Mouse (Mus musculus): Measurements from ENCODE around the gene Dclk2.

Dclk2 gene

DNA sequence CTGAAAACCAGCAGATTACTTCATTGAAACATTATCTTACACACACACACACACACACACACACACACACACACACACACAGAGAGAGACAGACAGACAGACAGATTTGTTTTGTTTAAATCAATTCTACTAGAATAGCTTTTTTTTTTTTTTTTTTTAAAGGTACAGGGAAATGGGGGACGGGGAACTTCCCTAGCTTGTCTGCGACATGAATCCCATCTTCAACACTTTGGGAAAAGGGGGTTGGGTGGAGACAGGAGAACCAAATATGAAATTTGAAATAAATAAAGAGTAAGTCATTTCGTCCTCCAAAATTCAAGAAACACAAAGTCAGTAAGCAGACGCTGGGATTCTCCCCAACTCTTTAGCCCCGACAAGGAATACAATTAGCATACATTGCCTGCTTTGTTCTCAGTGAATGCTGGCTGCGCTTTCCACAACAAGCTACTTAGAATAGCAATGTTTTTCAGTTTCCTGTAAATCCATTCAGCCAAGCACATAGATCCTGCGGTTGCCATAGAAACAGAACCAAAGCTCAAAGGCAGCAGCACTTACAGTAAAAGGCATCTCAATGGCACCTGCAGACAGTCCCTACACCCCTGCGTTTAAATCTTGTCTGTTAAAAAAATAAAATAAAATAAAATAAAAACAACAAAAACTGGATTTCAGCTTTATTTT is 75.7 kb downstream of the Dclk2 start:
- no peak for DNase-seq (ENCODE audit: low spot score)

DNA sequence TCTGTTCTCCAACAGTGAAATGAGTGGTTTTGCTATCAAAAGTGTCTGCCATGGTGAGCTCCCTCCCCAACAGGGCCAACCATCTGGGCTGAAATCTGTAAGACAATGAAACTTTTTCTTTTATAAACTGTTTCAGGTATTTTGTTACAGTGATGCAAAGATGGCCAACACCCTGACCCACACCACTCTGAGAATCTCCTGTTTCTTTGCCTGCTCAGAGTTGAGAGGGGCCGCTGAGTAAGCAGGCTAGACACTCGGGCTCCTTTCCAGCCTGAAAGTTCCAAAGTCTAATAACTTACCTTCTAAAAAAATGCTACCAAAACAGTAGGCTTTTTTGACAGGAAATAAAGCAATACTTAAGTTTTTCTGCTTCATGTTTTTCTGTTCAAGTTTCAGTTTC is 78.2 kb downstream of the Dclk2 start:
- DNase-seq (ENCODE audit: low spot score), result no peak

DNA sequence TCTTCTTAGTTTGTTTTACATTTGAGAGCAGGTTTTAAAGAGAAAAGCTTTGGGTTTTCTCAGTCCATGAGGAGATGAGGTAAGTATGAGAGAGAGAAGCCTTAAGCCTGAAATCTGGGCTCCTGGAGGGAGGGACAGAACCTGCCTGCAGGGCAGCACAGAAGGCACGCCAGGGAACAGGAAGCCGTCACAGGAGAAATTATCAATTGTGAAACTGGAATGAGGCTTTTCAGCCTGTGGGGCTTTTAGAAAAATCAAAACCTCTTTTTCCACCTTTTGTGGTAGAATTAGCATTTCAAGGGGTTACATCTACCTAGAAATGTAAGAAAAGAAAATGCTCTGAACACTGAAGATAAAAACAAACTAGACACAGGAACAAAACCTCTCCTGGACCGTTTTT is 81.0 kb downstream of the Dclk2 start:
- no peak for DNase-seq (ENCODE audit: low spot score)

DNA sequence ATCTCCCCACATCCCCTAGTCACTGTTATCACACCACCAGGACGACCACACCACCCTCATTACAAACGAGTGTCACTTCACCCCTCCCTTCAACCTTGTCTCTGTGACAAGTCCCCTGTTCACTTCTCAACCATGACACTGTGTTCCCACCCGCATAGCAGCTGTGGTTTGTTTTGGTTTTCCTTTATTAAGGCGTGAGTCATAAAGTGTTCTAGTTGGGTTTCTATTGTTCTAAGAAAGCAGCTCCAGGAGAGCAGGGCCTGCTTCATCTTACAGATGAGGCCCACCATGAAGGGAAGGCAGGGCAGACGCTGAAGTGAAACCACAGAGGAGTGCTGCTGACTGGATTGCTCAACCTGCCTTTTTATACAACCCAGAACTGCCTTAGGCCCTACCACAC is 83.3 kb downstream of the Dclk2 start:
- no peak for DNase-seq (ENCODE audit: low spot score)

DNA sequence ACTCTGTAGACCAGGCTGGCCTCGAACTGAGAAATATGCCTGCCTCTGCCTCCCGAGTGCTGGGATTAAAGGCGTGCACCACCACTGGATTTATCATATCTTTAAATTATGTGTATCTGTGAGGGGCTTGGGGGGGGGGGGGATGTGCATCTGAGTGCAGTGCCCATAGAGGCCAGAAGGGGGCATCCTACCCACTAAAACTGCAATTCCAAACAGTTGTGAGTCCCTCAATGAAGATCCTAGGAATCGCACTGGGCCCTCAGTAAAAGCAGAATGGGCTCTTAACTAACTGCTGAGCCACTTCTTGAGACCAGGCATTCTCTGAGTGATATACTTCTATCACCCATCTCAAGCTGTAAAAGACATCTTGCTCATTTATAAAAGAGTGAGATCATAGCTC is 85.5 kb downstream of the Dclk2 start:
- no peak for DNase-seq (ENCODE audit: low spot score)

DNA sequence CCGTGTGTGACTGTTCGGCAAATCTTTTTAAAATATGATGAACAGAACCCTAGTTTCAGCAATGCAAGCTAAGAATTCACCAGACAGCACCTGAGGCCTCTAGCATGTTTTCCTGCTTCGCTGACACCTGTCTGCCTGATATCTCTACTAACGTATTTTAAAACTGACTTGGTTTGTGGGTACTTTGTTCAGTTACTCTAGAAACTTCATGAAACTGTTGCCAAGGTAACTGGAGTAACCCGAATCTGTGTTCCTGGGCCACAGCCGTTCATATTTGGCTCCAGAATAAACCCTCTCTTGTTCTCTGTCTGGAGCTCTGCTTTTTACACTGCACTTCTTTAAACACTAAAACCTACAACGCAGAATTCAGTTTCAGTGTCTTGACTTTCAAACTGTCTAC is 86.3 kb downstream of the Dclk2 start:
- no peak for DNase-seq (ENCODE audit: low spot score)

DNA sequence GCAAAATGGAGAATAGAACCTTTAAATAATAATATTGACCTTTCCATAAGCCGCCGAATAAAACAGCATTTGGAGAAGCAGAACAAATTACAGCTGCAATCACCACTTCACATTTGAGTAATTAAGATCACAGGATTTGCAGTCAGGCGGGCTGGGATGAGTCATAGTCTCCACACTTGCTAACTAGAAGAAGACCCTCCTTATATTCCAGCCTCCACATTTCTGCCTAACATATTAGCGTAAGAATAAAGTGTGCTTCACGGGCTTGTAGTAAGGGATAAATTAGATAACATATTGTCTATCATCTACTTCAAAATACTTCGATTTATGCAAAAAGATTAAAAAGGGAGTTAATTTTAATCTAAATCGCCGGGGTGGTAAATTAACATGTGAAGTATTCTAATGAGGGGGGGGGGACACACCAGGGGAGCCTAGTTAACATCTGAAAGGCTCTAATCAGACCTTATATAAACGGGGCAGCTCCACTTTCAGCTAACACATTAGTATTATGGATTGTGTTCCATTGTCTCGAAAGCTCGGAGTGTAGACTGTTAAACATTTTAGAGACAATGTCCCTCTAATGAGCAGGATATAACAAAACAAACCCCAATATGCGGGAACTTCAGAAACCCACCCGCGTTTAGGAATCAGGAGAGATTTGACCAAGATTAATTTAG is 87.9 kb downstream of the Dclk2 start:
- DNase-seq (ENCODE audit: low spot score), result no peak

DNA sequence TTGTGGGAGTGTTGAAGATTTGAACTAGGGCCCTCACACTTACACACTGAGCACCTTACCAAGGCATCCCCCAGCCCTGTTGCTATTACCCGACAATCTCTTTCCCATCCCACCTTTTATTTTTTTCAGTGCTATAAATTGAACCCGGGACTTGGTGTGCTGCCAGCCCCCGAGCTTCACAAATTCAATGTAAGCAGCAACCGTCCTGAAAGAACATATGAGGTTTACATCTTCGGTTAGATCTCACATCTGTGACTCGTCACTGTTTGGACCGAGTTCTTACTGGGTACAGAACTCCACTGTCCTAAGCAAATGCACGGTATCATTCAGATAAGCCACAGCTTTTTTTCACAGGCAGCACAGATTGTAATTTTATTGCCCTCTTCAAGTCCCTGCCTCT is 88.5 kb downstream of the Dclk2 start:
- no peak for DNase-seq (ENCODE audit: low spot score)

DNA sequence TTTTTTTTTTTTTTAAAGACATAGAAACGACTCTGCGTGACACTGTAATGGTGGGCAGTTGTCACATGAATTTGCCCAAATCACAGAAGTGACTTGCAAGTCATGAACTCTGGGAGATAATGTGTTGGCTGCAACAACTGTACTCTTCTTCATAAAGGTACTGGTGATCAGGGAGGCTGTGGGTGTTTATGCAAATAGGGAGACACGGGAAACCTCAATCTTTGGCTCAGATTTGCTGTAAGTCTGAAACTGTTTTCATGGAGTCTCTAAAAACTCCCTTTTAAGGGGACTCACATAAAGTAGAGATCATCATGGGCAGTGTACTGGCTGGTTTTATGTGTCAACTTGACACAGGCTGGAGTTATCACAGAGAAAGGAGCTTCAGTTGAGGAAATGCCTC is 93.1 kb downstream of the Dclk2 start:
- DNase-seq (ENCODE audit: low spot score), result no peak

DNA sequence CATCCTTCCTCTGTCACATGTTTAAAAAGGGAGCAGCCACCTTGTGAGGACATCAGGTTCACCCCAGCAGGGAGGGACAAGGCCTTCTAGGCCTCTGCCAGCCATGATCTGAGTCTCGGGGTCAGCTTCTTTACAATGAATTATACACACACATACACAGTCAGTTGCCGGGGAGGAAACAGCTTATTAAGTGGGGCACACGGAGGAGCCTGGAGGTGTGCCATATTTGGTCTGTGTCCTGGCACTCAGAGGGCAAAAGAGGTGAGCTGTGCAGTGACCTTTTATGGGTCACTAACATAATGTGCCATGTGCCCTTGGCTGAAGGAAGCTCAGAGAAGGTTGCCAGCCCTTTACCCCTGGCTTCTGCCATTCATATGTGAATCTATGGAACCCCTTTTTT is 99.3 kb downstream of the Dclk2 start:
- no peak for DNase-seq (ENCODE audit: low spot score)

DNA sequence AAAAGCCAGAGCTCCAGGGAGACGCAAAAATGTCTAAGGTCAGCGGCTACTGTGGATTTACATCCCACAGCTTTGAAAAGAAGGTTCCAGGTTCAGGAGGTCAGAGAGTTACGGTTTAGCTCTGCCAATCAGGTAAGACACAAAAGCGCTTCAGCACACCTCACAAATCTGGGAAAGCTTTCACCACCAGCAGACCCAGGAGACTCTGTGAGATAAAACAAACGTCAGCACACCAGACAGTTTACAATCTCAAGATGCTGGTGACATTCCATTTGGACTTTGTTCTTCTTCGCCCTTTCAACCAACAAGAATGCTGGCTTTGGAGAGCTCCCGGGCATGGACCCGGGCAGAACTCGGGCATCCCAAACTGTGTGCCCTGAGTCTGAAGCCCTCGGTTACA is 100.3 kb downstream of the Dclk2 start:
- no peak for DNase-seq (ENCODE audit: low spot score)

DNA sequence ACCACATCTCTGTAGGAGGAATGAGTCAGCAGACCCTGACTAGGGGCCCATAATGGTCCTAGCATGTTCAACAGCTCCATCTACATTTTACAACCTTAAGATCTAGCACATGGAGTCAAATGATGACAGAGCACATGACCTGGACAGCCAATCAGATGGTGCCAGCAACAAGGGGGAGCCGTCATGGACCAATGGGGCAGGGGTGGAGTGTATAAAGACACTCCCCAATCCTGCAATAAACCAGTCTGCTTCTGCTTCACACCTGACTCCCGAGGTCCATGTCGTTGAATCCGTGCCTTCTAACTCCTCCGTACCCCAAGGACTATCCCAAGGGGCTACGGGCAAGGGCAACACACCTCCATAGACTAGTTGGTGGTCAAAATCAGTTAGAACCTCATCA is 101.3 kb downstream of the Dclk2 start:
- DNase-seq (ENCODE audit: low spot score), result no peak

DNA sequence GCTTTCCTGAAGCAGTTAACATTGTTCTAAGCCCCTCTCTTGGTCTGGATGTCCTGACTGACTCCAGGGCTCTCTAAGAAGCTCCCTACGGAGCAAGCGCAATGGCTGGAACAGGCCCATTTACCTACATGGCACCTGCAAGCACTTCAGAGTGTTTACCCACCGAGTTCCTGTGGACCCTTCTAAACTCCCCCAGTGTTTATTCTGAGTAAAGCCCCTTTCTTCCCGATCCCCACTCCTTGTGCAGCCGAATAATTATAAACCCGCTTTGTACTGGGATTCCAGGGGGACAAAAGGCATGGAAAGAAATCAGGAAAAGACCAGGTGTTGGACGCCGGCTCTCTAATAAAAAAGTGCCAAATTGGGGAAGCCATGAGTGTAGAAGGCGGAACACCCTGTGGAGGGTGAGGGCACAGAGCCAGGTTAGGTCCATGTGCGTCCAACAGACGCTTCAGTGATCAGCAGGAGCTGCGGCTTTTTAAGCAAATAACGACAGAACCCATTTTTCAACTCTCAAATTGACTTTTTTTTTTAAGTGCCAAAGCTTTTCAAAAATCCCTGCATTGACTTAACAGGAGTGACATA is 102.6 kb downstream of the Dclk2 start:
- DNase-seq (ENCODE audit: low spot score), result no peak

DNA sequence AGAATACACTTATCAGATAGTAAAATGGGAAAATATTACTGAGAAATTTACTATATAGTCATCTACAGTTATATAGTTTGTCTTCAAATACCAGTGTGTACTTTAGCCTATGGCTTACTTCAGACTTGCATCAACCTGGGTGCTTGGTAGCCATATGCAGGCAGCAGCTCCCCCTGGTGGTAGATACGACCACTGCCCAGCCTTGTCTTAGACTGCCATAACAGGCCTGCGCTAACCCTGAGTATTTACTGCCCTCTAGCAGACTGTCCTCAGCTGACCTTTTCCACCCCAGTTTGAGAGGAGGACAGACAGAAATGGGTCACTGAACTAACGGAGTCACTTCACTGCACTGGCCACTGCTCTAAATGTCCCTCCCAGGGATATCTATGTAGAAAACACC is 108.0 kb downstream of the Dclk2 start:
- peak; percentile 39 for DNase-seq (ENCODE audit: low spot score)

DNA sequence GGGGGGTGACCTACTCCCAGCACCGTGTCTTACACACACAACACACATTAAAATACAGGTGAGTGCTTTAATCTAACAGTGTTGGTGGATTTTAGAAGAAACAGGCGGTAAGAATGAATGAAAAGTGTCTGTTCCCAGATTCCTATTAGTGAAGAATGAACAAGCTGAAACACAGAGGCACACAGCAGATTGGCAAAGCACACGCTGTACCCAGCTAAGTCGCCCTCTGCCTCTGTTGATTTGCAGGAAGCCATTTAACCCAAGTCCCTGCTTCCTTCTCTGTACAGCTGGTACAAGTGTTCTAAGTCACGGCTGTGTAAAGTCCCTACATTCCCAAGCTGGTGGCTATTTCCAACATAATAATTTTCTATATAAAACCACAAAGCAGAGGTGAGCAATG is 109.7 kb downstream of the Dclk2 start:
- no peak for DNase-seq (ENCODE audit: low spot score)

DNA sequence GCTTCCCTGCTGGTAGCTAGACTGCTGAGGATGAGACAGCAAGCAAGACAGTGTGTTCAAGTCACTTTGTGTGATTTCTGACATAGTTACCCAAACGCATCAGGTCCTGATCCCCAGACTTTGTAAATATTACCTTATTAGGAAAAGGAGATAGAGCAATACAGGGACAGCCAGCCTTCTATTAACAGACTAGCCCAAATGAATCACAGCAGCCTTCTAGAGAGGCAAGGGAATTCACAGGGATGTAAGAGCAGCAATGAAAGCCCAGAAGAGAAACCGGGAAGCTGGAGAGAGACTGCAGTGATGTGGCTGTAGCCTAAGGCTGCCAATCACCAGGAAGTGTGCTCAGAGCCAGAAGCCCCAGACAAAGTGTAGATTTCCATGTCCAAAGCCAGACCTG is 111.0 kb downstream of the Dclk2 start:
- no peak for DNase-seq (ENCODE audit: low spot score)

DNA sequence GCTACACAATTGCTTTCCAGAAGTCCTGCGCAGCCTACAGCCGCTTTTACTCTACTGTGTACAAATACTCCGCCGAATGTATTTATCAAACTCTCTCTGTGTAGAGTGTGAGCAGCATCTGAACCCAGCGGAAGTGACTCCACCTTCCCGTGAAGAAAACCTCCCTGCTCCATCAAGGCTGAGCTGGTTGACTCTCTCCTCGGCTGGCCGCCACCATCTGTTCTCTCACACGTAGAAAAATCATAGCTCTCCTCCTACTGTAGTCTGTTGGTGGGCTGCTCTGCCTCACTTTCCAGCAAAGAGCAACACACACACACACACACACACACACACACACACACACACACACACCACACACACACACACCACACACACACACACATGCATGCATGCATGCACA is 111.5 kb downstream of the Dclk2 start:
- DNase-seq (ENCODE audit: low spot score), result no peak

DNA sequence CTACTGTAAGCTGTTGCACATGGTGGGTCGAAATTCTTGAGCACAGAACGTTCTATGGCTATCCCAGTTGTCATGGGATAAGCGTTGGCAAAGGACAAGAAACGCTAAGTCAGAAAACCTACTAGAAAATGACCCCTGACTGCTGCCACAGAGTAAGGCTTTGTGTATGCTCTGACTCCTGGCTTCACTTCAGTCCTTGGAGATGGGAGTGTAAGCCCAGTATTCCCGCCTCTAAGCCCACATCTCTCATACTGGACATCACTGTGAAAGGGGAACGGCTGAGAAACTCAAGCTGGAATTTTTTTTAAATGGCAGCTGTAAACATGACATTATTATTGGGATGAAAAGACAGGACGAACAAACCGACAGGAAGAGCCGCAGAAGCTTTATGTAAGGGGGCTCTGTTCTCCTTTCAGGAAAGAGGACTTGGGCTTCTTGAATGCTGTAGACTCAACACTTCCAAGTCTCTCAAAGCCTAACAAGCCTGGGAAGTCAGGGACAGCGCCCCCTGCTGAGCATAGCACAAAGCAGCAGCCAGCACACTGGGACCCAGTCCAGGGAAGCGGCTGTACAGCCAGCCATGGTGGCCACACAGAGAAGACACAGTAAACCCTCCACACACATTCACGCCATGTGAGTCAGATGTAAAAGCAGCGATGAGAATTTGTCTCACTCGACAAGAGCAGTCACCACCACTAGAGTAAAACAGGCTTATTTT is 112.7 kb downstream of the Dclk2 start:
- no peak for DNase-seq (ENCODE audit: low spot score)

DNA sequence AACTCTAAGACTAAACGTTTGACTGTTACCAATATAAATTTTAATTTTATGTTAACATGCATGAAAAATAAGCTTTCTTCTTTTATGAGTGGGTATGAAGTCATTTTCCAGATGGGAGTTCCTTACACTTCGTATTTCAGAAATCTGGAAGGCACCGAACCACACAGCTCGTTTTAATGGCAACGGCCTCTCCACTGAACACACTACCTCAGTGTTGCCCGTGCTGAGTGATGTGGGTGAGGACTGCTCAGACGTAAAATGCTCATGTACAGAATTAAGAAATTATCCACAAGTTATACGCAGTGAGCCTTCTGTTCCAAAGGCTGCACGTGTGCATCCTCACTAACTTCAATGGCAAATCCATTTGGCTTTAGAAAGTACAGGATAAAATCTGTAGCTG is 113.8 kb downstream of the Dclk2 start:
- DNase-seq (ENCODE audit: low spot score), result no peak

DNA sequence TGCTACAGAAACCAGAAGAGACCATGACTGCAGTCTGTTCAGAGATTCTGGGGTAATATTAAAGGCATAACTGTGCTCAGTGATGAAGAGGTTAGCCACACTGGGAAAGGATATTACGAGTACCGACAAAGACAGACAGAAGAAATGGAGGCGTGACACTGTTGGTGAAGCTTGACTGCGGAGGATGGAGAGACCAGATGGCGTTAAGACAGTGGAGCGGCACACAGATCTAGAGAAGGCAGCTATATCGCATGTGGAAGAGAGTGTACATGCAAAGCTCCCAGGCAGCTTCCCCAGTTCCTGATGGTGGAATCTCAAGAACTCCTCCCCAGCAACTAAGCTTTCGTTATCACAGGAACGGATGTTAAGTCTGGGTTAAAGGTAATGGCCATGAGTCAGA is 116.4 kb downstream of the Dclk2 start:
- no peak for DNase-seq (ENCODE audit: low spot score)

DNA sequence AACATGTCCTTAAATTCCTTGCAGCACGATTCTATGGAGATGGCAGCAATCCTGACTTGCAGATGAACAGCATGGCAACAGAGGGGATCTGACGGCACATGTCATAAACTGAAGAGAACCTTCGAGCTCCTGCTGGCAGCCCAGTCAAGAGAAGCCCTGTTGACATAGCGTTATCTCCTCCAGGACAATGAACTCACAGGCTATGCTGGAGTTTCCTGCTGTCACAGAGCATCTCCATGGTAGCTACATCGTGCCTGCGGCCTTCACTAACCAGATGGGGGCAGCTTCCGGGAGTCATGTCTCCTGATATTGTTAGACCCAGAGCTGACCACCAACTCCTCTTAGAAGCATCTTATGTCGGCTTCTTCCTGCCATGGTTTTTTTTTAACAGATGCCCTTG is 117.8 kb downstream of the Dclk2 start:
- DNase-seq (ENCODE audit: low spot score), result no peak

DNA sequence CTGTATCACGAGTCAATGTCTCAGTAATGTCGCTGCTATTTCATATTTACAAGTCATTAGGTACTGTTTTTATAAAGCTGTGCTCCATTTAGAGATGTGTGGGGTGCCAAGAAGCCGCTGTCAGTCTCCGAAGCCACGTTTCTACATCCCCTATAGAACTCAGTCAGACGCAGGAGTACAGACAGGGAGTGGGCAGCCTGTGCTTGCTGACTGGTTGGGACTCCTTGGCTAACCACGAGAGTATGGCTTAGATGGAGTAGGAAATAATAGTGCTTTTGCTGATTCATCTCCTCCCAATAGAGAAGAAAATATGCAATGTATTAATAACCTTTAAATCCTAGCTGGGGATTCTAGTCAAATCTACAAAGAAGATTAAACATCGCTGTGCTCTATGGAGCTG is 119.8 kb downstream of the Dclk2 start:
- DNase-seq (ENCODE audit: low spot score), result no peak

DNA sequence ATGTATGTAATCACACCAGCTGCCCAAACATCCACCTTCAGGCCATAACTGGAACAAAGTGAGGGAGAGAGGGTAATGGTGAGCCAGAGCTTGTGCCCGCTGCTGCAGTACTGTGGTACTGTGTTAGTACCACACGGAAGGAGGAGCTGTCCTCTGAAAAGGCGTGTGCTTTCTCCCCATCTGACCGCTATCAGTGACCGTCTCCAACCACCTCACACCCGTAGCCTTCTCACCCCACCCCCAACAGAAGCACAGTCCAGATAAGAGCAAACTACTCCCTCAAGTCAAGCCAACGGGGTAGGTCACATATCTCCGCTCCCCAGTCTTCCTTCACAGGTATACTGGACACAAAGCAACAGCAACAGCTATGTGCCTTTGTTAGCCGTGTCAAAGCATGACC is 121.6 kb downstream of the Dclk2 start:
- DNase-seq (ENCODE audit: low spot score), result no peak
